Mouse (Mus musculus) midbrain, embryonic 16.5 days (tissue): ENCODE measurements around the gene A530016L24Rik. TPM values are rescaled to one million over a fixed set of nuclear protein-coding genes. Genes with fewer than 3 reads are reported as not detected.

ENCODE experiments used
- ATAC-seq: fragments of 200-750 bp; cut with Nextera tagmentation; 2 replicates; pipeline ENCODE4 v1.8.0; 2017; ENCODE audit warnings: moderate TSS enrichment
- H3K27ac ChIP-seq: fragments of 300-500 bp; sonication (generic); 2 replicates; pipeline ENCODE4 v1.5.1; 2014; ENCODE audit warnings: mild to moderate bottlenecking, low read length, mixed read lengths
- H3K27me3 ChIP-seq: fragments of 300-500 bp; sonication (generic); 2 replicates; pipeline ENCODE4 v1.6.1; 2014; ENCODE audit warnings: low read depth, low read length, mixed read lengths; ENCODE audit not compliant: control insufficient read depth, insufficient read depth
- H3K36me3 ChIP-seq: fragments of 300-500 bp; sonication (generic); 2 replicates; pipeline ENCODE4 v1.6.1; 2014; ENCODE audit warnings: mild to moderate bottlenecking, low read length, moderate library complexity, mixed read lengths; ENCODE audit not compliant: control insufficient read depth, insufficient read depth
- H3K4me1 ChIP-seq: fragments of 300-500 bp; sonication (generic); 2 replicates; pipeline ENCODE4 v1.6.1; 2014; ENCODE audit warnings: mild to moderate bottlenecking, low read length, mixed read lengths; ENCODE audit not compliant: control insufficient read depth, insufficient read depth
- H3K4me2 ChIP-seq: fragments of 300-500 bp; sonication (generic); 2 replicates; pipeline ENCODE4 v1.6.1; 2014; ENCODE audit warnings: mild to moderate bottlenecking, low read length, mixed read lengths
- H3K4me3 ChIP-seq: fragments of 300-500 bp; sonication (generic); 2 replicates; pipeline ENCODE4 v1.5.1; 2014; ENCODE audit warnings: low read depth, mild to moderate bottlenecking, low read length, moderate library complexity, mixed read lengths
- H3K9ac ChIP-seq: fragments of 300-500 bp; sonication (generic); 2 replicates; pipeline ENCODE4 v1.6.1; 2014; ENCODE audit warnings: low read depth, low read length, mixed read lengths
- H3K9me3 ChIP-seq: fragments of 300-500 bp; sonication (generic); replicated peaks from 2 replicates; pipeline ENCODE4 v1.6.1; 2014; ENCODE audit warnings: mild to moderate bottlenecking, low read length, mixed read lengths; ENCODE audit not compliant: control insufficient read depth, poor library complexity, severe bottlenecking
- WGBS: fragments of 180-500 bp; shearing (Covaris S2); extraction: QIAGEN DNeasy Blood & Tissue Kit; methylation state at CpG from one replicate; pipeline ENCODE4 v1.1.7; 2014; 5-methylcytosine and 5-hydroxymethylcytosine counted together
- polyA plus RNA-seq: library from polyadenylated mRNA; unstranded; fragments of >200 nt; fragmentation: Nextera tagmentation; extraction: Ambion mirVana; gene quantifications from 2 replicates; pipeline ENCODE4 v1.2.1, GENCODE M21; 2015

The A530016L24Rik gene
- polyA plus RNA-seq, 1 experiment from 2014 or later, result 0.16 TPM

GRCm38 (mm10) chr12:112489535-112489934 lies 287 bp downstream of the A530016L24Rik start:
- H3K36me3 ChIP-seq, result no peaks in the 10 kb centered on the region
- no peak overlapping the region for H3K4me2 ChIP-seq
- WGBS, result 94% methylated on average over 9 of the region's 9 CpGs
- no peak overlapping the region for H3K4me3 ChIP-seq
- H3K9me3 ChIP-seq, result no peaks in the 10 kb centered on the region
- H3K4me1 ChIP-seq, result peaks cover 2% of the 10 kb centered on the region; the same call in 1 of the 2 replicates
- ATAC-seq, result no peak
- H3K9ac ChIP-seq, result no peak overlapping the region
- no peaks in the 10 kb centered on the region for H3K27me3 ChIP-seq
- H3K27ac ChIP-seq, result no peak overlapping the region

DNA sequence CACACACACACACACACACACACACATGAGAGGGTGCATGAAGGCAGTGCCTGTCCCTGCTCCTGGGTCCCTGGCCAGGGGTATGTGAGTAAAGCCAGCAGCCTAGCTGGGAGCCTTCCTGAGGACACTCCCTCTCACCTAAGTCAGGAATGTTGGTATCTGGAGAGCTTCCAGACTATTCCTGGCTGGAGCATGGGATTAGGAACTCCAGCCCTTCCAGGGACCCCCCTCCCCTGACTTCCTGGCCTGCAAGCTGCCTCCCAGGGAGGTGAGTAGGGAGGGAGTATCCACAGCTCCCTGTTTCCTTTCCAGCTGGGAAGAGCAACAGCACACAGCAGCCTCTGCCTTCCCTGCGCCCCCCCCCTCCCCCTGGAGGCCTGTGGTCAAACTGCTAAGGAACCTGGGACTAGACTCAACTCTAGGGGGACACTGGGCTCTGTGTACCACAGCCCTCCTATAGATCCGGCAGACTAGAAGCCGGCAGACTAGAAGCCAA lies 1.2 kb downstream of the A530016L24Rik start:
- Histone ChIP-seq H3K9ac (no peak overlapping the region), H3K9me3 (no peaks in the 10 kb centered on the region), H3K27ac (no peak overlapping the region), H3K4me1 (peaks cover 2% of the 10 kb centered on the region; the same call in 1 of the 2 replicates), H3K27me3 (no peaks in the 10 kb centered on the region), H3K4me2 (no peak overlapping the region), H3K4me3 (no peak overlapping the region), H3K36me3 (no peaks in the 10 kb centered on the region)
- WGBS, result 34% methylated on average over 3 of the region's 3 CpGs
- ATAC-seq, result 0 out of 2 replicates have a peak, but pooled peaks have one; percentile 10

DNA sequence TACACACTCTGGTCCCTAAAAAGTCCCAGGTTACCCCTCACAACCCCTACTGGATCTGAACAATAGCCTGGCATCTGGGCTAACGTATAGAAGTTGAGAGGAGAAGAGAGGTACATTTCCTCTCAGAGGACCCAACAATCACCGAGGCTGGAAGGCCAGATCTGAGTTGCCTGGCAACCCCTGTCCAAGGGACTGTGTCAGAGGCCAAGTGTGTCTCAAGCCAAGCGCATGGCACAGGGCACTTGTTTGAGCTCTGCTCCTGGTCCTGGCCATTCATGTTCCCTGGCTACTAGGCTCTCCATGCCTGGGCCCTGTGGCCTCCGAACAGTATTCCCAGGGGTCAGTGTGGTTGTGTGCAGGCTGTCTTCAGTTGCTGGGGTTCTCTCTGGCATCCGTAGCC lies 6.9 kb downstream of the A530016L24Rik start:
- Histone ChIP-seq H3K4me1 (no peaks in the 10 kb centered on the region; the same call in 1 of the 2 replicates), H3K9me3 (no peaks in the 10 kb centered on the region; the same call in 1 of the 2 replicates), H3K27ac (no peak overlapping the region), H3K4me3 (no peak overlapping the region), H3K9ac (no peak overlapping the region), H3K4me2 (no peak overlapping the region), H3K36me3 (0 out of 2 replicates have a peak, but pooled peaks cover 6% of the 10 kb centered on the region), H3K27me3 (no peaks in the 10 kb centered on the region)
- 60% methylated on average over 5 of the region's 5 CpGs for WGBS
- ATAC-seq, result no peak

DNA sequence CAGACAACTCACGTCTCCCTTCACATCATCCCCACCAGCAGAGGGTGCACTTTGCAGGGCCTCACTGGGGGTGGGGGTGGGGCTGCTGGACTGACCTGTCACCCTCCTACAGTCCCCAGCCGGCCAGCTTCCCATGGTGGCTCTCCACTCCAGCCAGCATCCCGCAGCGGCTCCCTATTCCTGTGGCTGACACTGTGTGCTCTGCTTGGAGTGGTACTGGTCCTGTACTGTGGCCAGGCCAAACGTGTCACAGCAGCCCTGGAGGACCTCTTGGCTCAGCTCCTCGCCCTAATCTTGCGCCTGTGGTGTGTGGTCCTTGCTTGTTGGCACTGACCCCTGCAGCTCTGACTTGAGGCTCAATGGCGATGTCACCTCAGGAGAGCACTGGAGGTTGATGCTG lies 8.5 kb downstream of the A530016L24Rik start:
- H3K4me3 ChIP-seq, result no peak overlapping the region
- 0 out of 2 replicates have a peak, but pooled peaks cover 6% of the 10 kb centered on the region for H3K36me3 ChIP-seq
- H3K4me2 ChIP-seq, result no peak overlapping the region
- no peak overlapping the region for H3K27ac ChIP-seq
- no peak overlapping the region for H3K9ac ChIP-seq
- H3K27me3 ChIP-seq, result no peaks in the 10 kb centered on the region
- H3K9me3 ChIP-seq, result no peaks in the 10 kb centered on the region; the same call in 1 of the 2 replicates
- ATAC-seq, result no peak
- no peaks in the 10 kb centered on the region; the same call in 1 of the 2 replicates for H3K4me1 ChIP-seq
- 85% methylated on average over 8 of the region's 8 CpGs for WGBS

DNA sequence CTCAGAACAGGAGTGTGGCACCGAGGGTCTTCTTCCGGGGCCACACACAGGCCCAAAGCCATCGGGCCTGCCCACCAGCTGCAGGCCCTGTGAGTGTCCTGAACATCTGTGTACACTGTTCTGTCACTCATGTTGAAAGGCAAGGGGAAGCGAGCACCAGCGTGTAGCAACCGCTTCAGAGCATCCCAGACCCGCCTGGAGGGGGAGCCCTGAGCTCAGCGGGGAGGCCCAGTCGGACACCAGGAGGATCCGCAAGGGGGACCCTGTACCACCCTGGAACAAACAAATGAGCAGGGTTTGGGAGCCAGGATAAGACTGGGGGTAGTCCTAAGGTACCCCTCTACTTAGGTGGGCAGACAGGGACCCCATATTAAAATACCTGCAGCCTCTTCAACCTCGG lies 9.4 kb downstream of the A530016L24Rik start:
- 0 out of 2 replicates have a peak, but pooled peaks cover 6% of the 10 kb centered on the region for H3K36me3 ChIP-seq
- no peak for ATAC-seq
- no peaks in the 10 kb centered on the region for H3K27me3 ChIP-seq
- H3K9me3 ChIP-seq, result no peaks in the 10 kb centered on the region; the same call in 1 of the 2 replicates
- H3K4me3 ChIP-seq, result no peak overlapping the region
- H3K4me2 ChIP-seq, result no peak overlapping the region
- H3K9ac ChIP-seq, result no peak overlapping the region
- H3K4me1 ChIP-seq, result no peaks in the 10 kb centered on the region; the same call in 1 of the 2 replicates
- H3K27ac ChIP-seq, result no peak overlapping the region
- WGBS, result 37% methylated on average over 11 of the region's 11 CpGs

DNA sequence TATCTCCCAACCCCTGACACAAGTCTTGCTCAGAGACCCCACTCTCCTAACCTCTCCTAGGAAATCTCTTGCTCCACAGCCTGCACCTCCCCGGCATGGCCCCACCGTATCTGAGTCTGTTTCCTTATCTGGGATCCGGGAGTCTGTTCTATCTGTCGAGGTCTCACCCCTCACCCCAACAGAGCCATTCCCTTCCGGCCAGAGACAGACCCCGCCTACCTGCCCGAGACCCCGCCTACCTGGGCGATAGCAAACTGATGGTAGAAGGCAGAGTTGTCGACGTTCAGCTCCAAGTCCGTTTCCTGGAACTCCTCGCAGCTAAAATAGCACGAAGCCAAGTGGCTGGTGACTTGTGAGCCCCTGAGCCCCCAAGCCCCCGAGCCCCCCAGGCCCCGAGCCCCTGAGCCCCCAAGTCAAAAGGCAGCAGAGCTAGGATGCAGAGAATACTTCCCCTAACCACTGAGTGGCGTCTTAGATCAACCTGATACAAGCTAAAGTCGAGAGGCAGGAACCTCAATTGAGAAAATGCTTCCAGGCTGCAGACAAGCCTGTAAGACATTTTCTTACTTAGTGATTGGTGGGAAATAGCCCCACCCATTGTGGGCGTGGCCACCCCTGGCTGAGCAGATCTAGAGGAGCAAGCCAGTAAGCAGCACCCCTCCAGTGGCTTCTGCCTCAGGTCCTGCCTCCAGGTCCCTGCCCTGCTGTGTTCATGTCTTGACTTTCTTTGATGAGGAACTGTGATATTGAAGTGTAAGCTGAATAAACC lies 13.9 kb downstream of the A530016L24Rik start:
- H3K27ac ChIP-seq, result no peak overlapping the region
- no peaks in the 10 kb centered on the region; the same call in 1 of the 2 replicates for H3K9me3 ChIP-seq
- no peak overlapping the region for H3K9ac ChIP-seq
- H3K4me3 ChIP-seq, result no peak overlapping the region
- ATAC-seq, result no peak
- 45% methylated on average over 19 of the region's 19 CpGs for WGBS
- H3K4me2 ChIP-seq, result no peak overlapping the region
- H3K36me3 ChIP-seq, result 0 out of 2 replicates have a peak, but pooled peaks cover 6% of the 10 kb centered on the region
- peaks cover 22% of the 10 kb centered on the region for H3K4me1 ChIP-seq
- H3K27me3 ChIP-seq, result no peaks in the 10 kb centered on the region

- Histone ChIP-seq H3K27me3 (no peaks in the 10 kb centered on the region), H3K4me2 (no peak overlapping the region), H3K4me3 (no peak overlapping the region), H3K27ac (peak overlapping the region; percentile 84; the same call in 1 of the 2 replicates), H3K4me1 (peaks cover 47% of the 10 kb centered on the region), H3K9me3 (no peaks in the 10 kb centered on the region), H3K9ac (0 out of 2 replicates have a peak overlapping the region, but pooled peaks have one; percentile 47), H3K36me3 (no peaks in the 10 kb centered on the region)
- no peak for ATAC-seq
- 80% methylated on average over 6 of the region's 6 CpGs for WGBS
Observed at GRCm38 (mm10) chr12:112506267-112506666, 17.0 kb downstream of the A530016L24Rik start.

DNA sequence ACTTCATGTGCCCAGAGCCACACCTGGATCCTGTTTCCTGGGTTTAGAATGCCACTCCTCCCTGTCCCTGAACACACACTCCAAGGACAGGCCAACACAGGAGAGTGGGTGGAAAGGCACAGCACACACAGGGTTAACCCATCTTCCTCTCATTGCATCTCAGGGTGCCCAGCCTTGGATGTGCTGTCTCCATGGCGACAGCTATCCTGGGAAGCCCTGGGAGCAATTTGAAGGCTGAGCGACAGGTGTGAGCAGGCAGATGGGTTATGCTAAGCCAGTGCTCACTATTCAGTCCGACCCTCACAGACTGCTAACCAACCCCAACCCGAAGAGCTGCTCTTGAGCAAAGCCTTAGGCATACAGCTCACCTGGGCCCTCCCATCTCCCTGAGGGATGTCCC lies 18.0 kb downstream of the A530016L24Rik start:
- Histone ChIP-seq H3K27me3 (no peaks in the 10 kb centered on the region), H3K4me3 (no peak overlapping the region), H3K36me3 (no peaks in the 10 kb centered on the region), H3K9me3 (no peaks in the 10 kb centered on the region), H3K27ac (peak overlapping the region; percentile 84), H3K9ac (peak overlapping the region; percentile 6; the same call in 1 of the 2 replicates), H3K4me1 (peaks cover 55% of the 10 kb centered on the region), H3K4me2 (peak overlapping the region; percentile 32)
- WGBS, result 9% methylated on average over 4 of the region's 4 CpGs
- peak; percentile 63 for ATAC-seq

DNA sequence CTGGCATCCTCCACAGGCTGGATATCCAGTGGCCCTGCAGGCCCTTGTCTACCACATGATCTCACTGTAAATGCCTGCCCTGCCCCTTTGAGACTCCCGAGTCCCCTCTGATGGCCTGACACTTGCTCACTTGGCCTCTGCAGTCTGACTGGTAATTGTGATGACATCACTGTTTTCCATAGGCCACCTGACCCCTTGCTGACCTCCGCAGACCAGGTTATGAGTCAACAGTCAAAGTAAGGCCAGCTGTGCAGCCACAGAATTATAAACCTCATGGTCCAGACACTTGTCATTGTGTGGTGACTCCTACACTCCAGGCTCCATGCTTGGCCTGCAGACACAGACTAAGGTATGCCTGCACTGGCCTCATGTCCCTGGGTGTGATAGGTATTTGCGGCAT lies 18.7 kb downstream of the A530016L24Rik start:
- Histone ChIP-seq H3K4me3 (no peak overlapping the region), H3K4me2 (peak overlapping the region; percentile 32), H3K9ac (peak overlapping the region; percentile 6; the same call in 1 of the 2 replicates), H3K36me3 (no peaks in the 10 kb centered on the region), H3K27me3 (peaks cover 3% of the 10 kb centered on the region; the same call in 1 of the 2 replicates), H3K9me3 (no peaks in the 10 kb centered on the region), H3K4me1 (peaks cover 55% of the 10 kb centered on the region), H3K27ac (peak overlapping the region; percentile 84)
- ATAC-seq, result no peak
- WGBS, result 77% methylated on average over 3 of the region's 3 CpGs
